Mouse (Mus musculus) cerebellum, adult 18-20 months (tissue): ENCODE measurements around the gene Ugp2.
"Not testable (repeated sequence)": the region's sequence is repeated elsewhere in the genome, so short reads cannot be mapped to it uniquely, and the experiment has no call there.

ENCODE experiments used
- DNase-seq, 2 experiments: peaks; one replicate each; pipeline ENCODE4 v3.0.0; 2021

Gene Ugp2

DNA sequence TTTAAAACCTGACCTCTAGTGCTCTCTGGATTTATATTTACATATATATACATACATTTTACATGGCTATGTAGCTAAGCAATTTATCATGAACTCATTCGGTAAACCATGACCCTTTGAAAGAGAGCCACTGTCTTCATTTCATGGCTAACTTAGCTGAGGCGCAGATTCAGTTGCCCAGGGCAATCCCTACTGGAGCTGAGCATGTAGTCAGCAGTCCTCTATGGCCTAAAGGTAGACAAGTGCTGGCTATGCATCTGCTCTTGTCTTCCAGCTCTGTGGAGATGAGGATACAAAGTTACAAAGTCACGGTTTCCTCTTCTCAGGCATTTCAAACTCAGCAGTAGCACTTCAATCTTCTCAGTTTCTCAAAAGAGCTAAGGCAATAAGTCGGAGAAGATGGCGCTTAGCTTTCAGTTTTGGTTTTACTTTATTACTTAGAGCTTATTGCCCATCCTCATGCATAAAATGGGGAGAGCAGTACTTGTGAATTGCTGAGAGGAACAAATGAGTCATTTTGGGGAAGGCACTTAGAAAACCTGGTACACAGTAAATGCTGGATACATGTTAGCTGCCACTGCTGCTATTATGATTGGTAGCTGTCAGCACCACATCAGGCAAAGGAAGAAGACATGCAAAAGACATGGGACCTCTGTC lies 38.2 kb downstream of the Ugp2 start:
- DNase-seq, result no peak

DNA sequence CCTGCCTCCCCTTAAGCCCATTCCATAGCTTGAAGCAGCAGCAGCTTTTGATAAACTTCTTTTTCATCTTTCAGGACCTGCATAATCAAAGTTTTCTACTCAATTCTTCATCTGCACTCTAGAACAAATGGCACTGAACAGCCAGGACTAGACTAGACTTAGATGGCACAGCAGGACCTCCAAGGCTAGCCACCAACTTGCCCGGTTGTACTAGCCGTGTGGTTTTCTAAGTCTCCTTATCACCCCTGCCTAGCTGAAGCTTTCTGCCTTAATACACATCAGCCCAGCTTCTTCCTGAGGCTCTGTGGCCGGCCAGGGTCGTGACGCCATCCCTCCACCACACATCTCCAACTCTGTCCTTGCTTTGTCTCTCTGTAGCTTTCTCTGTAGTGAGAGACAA lies 42.9 kb downstream of the Ugp2 start:
- no peak for DNase-seq

DNA sequence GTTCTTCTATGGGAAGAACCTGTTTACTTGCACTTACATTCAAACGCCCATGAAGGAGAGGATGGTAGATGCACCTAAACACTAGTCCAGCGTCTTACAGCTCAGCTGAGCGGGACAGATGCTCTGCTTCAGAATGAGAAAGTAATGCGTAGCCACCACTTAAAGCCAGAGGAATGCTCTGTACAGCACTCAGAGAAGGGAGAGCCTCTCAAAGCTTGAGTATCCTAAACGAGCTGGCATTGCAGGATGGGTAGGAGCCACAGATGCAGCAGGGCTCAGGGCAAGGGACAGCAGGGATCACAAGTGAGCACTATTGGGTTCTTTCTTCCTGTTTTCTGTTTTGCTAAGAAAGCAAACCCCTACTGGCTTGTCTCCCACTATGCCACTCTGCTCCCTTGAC lies 43.5 kb downstream of the Ugp2 start:
- DNase-seq, result no peak

DNA sequence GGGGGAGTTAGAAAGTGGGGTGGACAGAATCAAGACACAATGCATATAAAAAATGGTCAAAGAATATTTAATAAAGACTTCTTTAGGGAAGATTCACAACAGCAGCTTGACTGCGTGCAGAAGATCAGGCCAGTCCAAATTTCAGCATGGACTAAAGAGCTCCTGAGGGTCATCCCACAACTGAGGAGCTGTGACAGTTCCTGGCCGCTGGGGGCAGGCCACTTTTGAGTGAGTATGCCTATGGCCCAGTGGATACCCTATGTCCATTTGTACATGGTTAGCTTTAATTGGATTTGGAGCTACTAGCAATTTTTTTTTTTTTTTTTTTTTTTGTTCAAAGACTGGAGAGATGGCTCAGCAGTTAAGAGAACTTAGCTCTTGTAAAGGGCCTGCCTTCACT lies 44.2 kb downstream of the Ugp2 start:
- no peak for DNase-seq

DNA sequence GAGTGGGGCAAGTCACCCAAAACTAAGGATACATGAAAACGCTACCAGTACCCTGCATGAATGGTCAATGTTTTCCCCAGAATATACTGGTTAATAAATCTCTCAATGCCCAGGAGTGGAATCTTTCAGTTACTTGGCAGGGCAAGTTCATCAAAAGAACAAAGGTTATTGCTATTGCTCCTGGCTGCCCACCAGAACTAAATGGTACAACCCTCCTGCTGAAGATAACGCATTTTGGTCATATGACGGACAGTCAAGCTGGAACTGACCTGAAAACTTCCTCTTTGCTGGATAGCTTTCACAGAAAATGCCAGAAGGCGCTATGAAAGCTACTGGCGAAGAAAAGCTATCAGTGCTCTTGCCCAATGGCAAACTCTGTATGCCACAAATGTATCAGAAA lies 45.2 kb downstream of the Ugp2 start:
- DNase-seq, result no peak

DNA sequence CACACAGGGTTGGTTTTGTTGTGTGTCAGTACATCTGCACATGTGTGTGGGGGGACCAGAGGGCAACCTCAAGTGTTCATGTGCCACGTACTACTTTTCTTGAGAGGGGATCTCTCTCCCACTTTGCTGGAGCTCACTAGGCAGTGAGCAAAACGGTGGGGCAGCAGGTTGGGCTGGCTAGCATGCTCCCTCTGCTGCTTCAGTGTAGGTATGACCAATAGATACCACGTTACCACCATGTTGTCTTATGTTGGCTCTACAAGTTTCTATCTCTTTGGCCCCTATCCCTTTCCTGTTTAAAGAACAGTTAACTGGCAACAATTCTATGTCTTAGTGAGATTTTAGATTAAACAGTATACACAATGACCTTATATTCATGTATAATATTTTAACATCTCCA lies 48.7 kb downstream of the Ugp2 start:
- no peak for DNase-seq

DNA sequence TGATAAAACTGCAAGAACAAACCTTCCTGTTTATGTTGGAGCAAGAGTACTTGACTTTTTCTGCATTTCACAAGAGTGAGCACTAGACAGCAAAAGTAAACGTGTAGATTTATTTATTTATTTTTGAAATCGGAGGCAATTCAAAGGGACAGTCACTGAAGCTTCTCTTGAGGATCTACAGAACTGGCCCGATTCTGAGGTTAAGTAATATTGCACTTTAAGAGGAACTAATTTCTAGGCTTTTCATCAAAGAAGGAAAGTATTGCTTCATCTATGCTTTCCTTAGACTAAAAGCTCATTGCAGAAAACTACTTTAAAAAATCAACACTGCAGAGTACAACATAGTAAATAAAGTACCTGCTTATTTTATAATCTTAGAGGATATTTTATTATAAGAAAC lies 49.4 kb downstream of the Ugp2 start:
- DNase-seq, result no peak

DNA sequence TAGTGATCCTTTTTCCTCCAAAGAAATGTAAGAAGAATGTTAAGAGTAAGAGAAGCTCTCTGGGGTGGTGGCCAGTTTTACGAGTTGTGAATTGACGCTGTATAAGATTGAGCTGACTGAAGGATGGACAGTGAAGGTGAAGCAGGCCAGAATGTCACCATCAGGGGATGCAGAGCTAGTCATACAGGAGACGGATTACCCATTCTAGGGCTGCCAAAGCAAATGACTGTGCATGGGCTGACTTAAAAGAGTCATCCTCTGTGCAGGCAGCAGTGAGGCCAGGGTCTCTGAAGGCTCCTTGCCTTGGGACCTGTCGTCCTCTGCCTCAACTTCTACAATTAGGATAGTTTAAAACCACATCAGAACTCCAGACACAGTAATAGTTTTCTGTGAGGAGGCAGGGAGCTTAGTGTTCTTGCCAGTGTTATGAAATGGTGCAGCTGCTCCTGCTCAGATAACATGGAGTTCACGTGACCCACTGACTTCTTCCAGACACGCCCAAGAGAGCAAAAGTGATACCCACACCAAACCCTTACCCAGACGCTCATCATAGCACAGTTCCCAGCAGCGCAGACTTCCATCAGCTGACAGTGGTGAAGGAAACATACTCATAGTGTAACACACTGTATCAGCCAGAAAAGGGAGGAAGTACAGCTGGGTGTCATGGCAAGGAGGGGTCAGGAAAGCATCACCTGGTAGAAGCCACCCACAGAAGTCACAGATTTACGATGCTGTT lies 56.9 kb downstream of the Ugp2 start:
- no peak for DNase-seq

DNA sequence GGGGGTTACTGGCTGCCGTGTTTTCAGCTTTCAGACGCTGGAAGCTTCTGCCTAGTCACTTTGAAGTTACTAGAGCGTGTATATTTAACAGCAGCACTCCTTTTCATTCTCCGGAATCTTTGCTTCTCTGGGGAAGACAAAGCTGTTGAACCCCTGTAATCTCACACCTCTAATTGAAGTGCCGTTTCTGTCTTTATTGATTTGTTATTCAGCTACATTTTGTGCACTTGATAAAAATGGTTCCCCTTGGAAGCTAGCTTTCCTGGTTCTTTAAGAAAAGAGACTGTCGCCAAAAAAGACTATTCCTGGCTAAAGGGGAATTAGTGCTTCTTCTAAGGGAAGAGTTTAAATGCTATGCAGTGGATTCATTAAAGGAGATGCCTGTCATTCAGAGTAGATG lies 61.5 kb downstream of the Ugp2 start:
- no peak for DNase-seq

DNA sequence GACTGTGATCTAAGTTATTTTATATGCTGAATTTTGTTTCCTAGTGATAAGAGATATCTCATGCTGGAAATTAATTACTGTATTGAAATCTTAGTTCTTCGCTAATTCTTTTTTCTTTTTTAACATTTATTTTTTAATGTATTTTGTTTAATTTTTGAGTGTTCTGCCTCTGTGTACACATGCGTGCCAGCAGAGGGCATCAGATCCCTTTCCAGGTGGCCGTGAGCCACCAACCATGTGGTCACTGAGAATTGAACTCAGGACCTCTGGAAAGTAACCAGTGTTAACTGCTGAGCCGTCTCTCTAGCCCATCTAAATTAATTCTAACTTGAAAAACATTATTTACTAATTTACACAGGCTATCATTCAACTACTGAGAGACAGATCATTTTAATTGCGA lies 62.9 kb downstream of the Ugp2 start:
- DNase-seq, result peak; percentile 16 to 21

DNA sequence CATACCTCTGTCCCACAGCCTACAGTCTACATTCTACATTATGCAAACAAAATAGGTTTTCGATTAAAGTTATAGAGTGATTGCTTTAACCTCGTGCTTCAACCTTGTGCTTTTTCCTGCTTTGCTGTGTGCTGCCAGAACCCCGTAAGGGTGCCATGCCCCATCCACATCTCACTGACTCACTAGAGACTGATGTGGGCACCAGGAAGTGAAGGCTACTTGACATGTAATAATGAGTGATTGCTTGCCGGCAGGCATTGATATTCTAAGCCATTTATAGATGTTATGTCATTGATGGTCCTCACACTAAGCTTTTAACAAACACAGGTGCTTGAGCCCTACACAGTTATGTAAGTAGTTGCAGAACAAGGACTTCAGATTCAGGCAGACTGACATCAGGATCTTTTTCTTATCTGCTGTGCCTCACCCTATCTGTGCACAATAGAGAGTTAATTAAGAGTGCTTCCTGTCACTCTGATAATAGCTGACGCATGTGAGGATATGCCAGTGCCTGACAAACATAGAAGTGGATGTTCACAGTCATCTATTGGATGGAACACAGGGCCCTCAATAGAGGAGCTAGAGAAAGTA lies 63.8 kb downstream of the Ugp2 start:
- no peak for DNase-seq

DNA sequence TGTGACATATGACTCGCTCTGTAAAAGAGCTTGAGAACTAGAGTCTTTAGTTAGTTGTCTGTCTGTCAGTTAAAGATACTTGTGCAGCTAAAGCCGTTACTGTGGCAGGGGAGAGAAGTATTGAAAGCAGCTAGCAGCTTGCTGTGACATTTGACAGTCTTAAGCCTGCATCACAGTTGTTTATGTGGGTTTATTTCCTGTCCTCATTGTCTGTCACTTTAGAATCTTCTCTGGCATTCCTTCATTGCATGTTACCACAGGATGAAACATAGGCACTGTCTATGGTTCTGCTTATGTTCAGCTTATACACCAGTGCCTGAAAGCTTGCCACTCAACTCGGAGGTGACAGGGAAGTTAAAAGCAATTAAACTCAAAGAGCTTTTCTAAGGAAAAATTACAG lies 67.4 kb downstream of the Ugp2 start:
- no peak for DNase-seq

DNA sequence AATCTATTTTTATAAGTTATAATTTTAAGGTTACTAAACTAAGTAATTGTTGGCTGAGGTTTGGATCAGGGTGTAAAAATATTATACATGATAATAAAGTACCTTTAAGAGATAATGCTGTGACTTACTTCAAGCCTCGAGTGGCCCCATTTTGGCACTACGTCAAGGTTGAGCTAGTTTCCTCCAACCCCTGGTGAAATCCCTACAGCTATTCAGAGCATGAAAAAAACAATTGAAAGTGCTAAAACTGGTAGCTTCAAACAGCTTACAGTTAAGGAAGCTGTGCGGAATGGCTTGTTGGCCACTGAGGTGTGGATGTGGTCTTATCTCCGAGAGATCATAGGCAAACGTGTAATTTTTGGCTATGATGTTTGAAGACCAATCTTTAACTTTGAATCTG lies 75.5 kb downstream of the Ugp2 start:
- no peak for DNase-seq

DNA sequence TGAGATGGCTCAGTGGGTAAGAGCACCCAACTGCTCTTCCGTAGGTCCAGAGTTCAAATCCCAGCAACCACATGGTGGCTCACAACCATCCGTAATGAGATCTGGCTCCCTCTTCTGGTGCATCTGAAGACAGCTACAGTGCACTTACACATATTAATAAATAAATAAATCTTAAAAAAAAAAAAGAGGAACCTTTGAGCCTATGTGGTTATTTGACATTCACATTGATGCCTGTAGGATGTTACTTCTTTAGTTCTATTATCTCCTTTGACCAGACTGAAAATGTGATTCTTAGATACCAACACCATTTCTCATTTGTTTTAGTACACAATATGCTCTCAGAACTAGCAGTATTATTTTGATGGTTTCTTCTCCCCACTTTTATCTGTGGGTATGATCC lies 82.8 kb downstream of the Ugp2 start:
- not testable (repeated sequence) for DNase-seq

DNA sequence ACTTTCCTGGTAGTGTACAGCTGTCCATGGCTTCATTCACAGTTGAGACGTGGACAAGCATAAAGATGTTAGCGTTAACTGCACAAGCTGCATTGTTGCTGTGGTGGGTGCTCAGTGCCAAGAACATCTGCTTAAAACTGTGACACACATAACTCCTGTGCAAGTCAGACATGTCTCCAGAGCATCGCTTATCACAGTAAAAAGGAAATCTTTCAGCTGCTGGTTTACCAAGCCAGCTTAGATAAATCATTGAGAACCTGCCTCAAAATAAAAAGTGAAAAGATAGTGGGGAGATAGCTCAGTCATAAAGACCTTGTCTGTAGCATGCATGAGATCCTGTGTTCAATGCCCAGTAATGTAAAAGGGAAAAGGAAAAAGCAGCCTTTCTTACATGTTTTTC lies 84.6 kb downstream of the Ugp2 start:
- DNase-seq, result no peak

DNA sequence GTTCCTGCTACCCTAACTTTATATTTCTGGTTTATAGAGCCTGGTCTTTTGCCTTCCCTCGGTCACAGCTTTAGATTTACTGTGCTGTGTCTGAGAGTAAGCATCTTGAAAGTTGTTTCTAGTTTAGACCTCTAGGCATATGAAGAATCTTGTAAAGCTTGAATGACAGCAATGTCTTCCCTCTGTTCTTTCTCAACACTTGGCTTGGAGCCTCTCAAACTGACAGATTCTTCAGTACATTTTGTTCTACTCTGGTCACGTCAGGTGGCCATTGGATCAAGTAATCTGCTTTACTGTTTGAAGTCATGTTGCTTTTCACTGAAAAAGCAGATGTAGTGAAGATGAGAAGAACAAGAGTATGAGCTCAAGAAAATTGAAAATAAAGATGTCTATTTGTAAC lies 94.8 kb downstream of the Ugp2 start:
- DNase-seq, result no peak
